Mouse (Mus musculus): ENCODE measurements around the gene Birc5.

DNA sequence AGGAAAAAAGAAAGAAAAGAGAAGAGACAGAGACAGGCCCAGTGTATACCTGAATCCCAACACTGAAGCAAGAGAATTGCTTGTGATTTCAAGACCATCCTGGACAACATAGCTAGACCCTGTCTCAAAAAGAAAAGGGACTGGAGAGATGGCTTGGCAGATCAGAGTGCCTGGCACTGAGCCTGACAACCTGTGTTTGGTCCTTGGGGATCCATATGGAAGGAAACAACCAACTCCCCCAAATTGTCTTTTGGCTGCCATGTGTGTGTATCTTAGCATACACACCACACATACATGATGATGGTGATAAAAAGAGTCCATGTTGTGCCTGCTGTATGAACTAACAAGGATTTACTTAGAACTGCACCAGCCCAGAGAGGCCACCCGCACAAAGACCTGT, 10.0 kb upstream of the Birc5 start:
- TF ChIP-seq POLR2A (IDR thresholded peaks at IDR 0.05; ENCODE audit: borderline replicate concordance, low read depth, low read length) (no peak), CTCF (IDR thresholded peaks at IDR 0.05; ENCODE audit: low read depth, low read length) (no peak)
